Mouse (Mus musculus): ENCODE measurements around the gene Atp5s. TPM values are rescaled to one million over a fixed set of nuclear protein-coding genes. Genes with fewer than 3 reads are reported as not detected.

The Atp5s gene
- polyA plus RNA-seq, 1 experiment from 2014 or later, result 20.6 TPM

- H3K36me3 ChIP-seq (ENCODE audit: control insufficient read depth, insufficient read depth, low read length), result no peaks in the 10 kb centered on the region
- H3K9me3 ChIP-seq (ENCODE audit: control insufficient read depth, low read length), result no peaks in the 10 kb centered on the region
- H3K27me3 ChIP-seq (ENCODE audit: control insufficient read depth, insufficient read depth, low read length), result no peaks in the 10 kb centered on the region
- no peak overlapping the region for H3K4me3 ChIP-seq (ENCODE audit: low read depth, low read length)
- WGBS, result 56% methylated on average over 9 of the region's 9 CpGs
- no peak overlapping the region for H3K4me2 ChIP-seq (replicated peaks; ENCODE audit: low read depth)
- H3K27ac ChIP-seq (replicated peaks), result no peak overlapping the region
- no peaks in the 10 kb centered on the region for H3K4me1 ChIP-seq (replicated peaks; ENCODE audit: control insufficient read depth, insufficient read depth)
- no peak for TF ChIP-seq CTCF (IDR thresholded peaks at IDR 0.05; ENCODE audit: low read depth)
- no peak for TF ChIP-seq EP300 (optimal IDR thresholded peaks at IDR 0.05)
- ATAC-seq (ENCODE audit: low FRiP score, low TSS enrichment) (no peak), DNase-seq (ENCODE audit: low spot score) (no peak)
- no peak overlapping the region for H3K9ac ChIP-seq (ENCODE audit: low read length)
Measured at GRCm38 (mm10) chr12:69765543-69765942, 40.8 kb downstream of the Atp5s start.

DNA sequence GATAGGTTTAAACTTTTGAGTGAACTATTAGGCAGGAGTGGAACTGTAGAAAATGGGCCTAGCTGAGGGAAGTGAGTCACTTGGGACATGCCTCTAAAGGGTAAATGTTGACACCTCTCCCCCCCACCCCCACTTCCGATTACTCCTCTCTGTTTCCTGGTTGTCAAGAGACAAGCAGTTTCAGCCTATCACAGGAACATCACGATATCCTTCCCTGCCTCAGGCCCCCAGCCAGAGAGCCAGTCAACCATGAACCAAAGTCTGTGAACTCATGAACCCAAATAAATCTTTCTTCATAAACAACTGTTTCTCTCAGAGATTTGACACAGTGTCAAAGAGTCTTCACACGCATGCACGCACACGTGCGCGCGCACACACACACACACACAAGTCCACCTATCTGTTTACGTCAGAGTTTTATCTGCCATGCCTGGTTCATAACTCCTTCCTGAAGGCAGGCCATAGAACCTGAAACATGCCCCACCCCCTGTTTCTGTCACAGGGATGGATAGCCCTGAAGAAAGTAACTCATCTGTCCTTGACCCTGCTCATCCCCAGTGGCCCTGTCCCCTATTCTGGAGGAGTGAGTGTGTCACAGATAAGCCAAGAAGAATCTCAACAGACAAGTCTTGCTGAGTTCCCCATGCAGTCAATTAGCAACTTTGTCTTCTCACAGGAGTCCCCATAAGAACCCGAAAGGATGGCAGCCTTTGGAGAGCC is 41.6 kb downstream of the Atp5s start:
- ATAC-seq (ENCODE audit: low FRiP score, low TSS enrichment) (no peak), DNase-seq (ENCODE audit: low spot score) (no peak)
- 75% methylated on average over 10 of the region's 10 CpGs for WGBS
- H3K4me3 ChIP-seq (ENCODE audit: low read depth, low read length), result no peak overlapping the region
- TF ChIP-seq CTCF (IDR thresholded peaks at IDR 0.05; ENCODE audit: low read depth) (no peak), EP300 (optimal IDR thresholded peaks at IDR 0.05) (no peak)
- no peaks in the 10 kb centered on the region for H3K9me3 ChIP-seq (ENCODE audit: control insufficient read depth, low read length)
- no peak overlapping the region for H3K27ac ChIP-seq (replicated peaks)
- H3K4me1 ChIP-seq (replicated peaks; ENCODE audit: control insufficient read depth, insufficient read depth), result no peaks in the 10 kb centered on the region
- H3K4me2 ChIP-seq (replicated peaks; ENCODE audit: low read depth), result no peak overlapping the region
- no peaks in the 10 kb centered on the region for H3K27me3 ChIP-seq (ENCODE audit: control insufficient read depth, insufficient read depth, low read length)
- no peaks in the 10 kb centered on the region for H3K36me3 ChIP-seq (ENCODE audit: control insufficient read depth, insufficient read depth, low read length)
- H3K9ac ChIP-seq (ENCODE audit: low read length), result no peak overlapping the region

DNA sequence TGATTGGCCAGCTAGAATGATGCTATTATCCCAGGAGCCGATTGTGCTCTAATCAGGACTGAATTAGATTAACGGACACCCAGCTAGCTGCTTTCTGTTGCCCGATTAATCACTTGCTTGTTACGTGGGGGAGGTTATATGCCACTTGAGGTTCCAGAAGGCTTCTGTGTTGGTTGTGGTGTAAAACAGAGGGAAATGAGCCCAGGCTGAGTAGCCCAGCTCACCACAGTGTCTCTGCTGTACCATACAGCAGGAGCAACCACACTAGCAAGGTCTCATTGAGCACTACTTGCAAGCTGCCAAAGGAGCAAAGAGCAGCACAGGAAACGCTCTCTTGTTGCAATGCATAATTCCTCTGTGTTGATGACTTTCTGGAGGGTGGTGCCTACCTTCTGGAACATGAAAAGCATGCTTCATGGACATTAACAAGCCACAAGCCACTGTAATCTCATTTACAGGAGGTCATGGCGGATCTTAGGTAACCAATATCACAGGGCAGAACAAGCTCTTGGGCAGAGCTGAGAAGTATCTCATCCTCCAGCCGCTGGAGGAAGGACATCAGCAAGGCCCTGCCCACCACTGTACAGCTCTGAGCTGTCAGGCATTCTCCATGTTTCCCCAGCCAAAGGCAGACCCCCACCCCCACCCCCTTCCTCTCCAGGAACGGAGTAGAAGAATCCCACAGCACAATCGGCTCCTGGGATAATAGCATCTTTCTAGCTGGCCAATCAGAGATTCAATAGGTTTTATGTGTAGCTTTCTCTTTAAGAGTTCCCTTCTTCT is 42.9 kb downstream of the Atp5s start:
- Histone ChIP-seq H3K9me3 (ENCODE audit: control insufficient read depth, low read length) (no peaks in the 10 kb centered on the region), H3K4me1 (replicated peaks; ENCODE audit: control insufficient read depth, insufficient read depth) (no peaks in the 10 kb centered on the region), H3K4me2 (replicated peaks; ENCODE audit: low read depth) (no peak overlapping the region), H3K27me3 (ENCODE audit: control insufficient read depth, insufficient read depth, low read length) (no peaks in the 10 kb centered on the region), H3K9ac (ENCODE audit: low read length) (no peak overlapping the region), H3K36me3 (ENCODE audit: control insufficient read depth, insufficient read depth, low read length) (no peaks in the 10 kb centered on the region), H3K4me3 (ENCODE audit: low read depth, low read length) (no peak overlapping the region), H3K27ac (replicated peaks) (no peak overlapping the region)
- WGBS, result 54% methylated on average over 9 of the region's 9 CpGs
- ATAC-seq (ENCODE audit: low FRiP score, low TSS enrichment) (no peak), DNase-seq (ENCODE audit: low spot score) (no peak)
- TF ChIP-seq CTCF (IDR thresholded peaks at IDR 0.05; ENCODE audit: low read depth), result no peak
- no peak for TF ChIP-seq EP300 (optimal IDR thresholded peaks at IDR 0.05)

GRCm38 (mm10) chr12:69768841-69769240 is 44.1 kb downstream of the Atp5s start:
- Histone ChIP-seq H3K4me2 (replicated peaks; ENCODE audit: low read depth) (no peak overlapping the region), H3K4me3 (ENCODE audit: low read depth, low read length) (no peak overlapping the region), H3K36me3 (ENCODE audit: control insufficient read depth, insufficient read depth, low read length) (no peaks in the 10 kb centered on the region), H3K27me3 (ENCODE audit: control insufficient read depth, insufficient read depth, low read length) (no peaks in the 10 kb centered on the region), H3K9me3 (ENCODE audit: control insufficient read depth, low read length) (no peaks in the 10 kb centered on the region), H3K27ac (replicated peaks) (no peak overlapping the region), H3K9ac (ENCODE audit: low read length) (no peak overlapping the region), H3K4me1 (replicated peaks; ENCODE audit: control insufficient read depth, insufficient read depth) (no peaks in the 10 kb centered on the region)
- WGBS, result 73% methylated on average over 2 of the region's 2 CpGs
- no peak for ATAC-seq (ENCODE audit: low FRiP score, low TSS enrichment)
- no peak for DNase-seq (ENCODE audit: low spot score)
- TF ChIP-seq CTCF (IDR thresholded peaks at IDR 0.05; ENCODE audit: low read depth), result no peak

DNA sequence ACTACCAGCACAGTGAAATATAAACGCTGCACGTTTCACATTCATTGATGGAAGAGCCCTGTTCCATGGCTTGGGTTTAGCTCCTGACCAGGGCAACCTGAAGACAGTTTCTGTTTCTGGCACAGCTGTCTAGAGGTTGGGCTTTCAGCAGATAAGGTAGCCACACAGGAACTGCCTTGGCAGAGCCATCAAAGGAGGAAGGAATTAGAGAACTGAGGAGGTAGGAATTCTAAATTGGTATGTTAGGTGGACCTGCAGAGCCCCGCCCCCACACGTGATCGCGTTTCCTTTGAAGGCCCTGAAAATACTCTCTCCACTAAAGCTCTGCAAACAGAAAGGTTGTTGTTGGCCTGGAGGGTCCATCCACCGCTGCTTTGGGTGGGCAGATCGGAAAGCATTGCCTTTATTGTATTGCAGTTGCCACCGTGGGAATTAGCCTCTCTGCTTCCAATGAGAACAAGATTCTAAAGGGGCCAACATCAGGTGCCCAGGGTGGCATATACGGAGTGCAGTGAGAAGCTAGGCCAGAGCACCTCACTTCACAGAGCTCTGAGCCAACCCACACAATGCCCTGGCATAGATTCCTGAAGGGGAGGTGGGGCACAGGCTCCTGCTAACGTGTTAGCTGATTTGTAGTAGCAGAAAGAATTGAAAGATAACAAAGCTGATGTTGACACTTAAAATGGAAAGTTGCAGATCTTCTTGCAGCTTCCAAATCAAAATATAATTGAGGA is 52.0 kb downstream of the Atp5s start:
- no peaks in the 10 kb centered on the region for H3K36me3 ChIP-seq (ENCODE audit: control insufficient read depth, insufficient read depth, low read length)
- H3K9ac ChIP-seq (ENCODE audit: low read length), result no peak overlapping the region
- 50% methylated on average over 11 of the region's 11 CpGs for WGBS
- H3K27ac ChIP-seq (replicated peaks), result no peak overlapping the region
- H3K4me1 ChIP-seq (replicated peaks; ENCODE audit: control insufficient read depth, insufficient read depth), result no peaks in the 10 kb centered on the region; the same call in 1 of the 2 replicates
- no peak overlapping the region for H3K4me2 ChIP-seq (replicated peaks; ENCODE audit: low read depth)
- H3K4me3 ChIP-seq (ENCODE audit: low read depth, low read length), result no peak overlapping the region
- H3K27me3 ChIP-seq (ENCODE audit: control insufficient read depth, insufficient read depth, low read length), result no peaks in the 10 kb centered on the region
- DNase-seq (ENCODE audit: low spot score), result peak; percentile 57
- TF ChIP-seq EP300 (optimal IDR thresholded peaks at IDR 0.05) (no peak), CTCF (IDR thresholded peaks at IDR 0.05; ENCODE audit: low read depth) (no peak)
- ATAC-seq (ENCODE audit: low FRiP score, low TSS enrichment), result 0 out of 2 replicates have a peak, but pooled peaks have one; percentile 35
- no peaks in the 10 kb centered on the region for H3K9me3 ChIP-seq (ENCODE audit: control insufficient read depth, low read length)
